ENCODE assay signal across 9 mouse cellular contexts in genomic region chr6:67269459-67269858, GRCm38 (mm10). TPM values are rescaled to one million over a fixed set of nuclear protein-coding genes. Genes with fewer than 3 reads are reported as not detected.
DNase-seq lines count a peak whose midpoint lies in the region; ATAC-seq and TF ChIP-seq lines count a peak whose summit lies in the region.
"Had no signal": no experiment of that assay in that cellular context is flagged by ENCODE, and none has a peak within 500 bp of the region (broad histone marks: within the 10 kb centered on the region; RNA-seq: fewer than 3 reads in every experiment).

No protein-coding gene starts in this region.

- peaks cover 0 to 17% of the 10 kb centered on the region in 2 experiments; a peak in 2 of 4 replicates for H3K4me1 ChIP-seq in heart, embryonic 14.5 days (ENCODE audit: control insufficient read depth in 2 of 2, insufficient read depth in 2 of 2, low read length in 2 of 2)
- no peaks in the 10 kb centered on the region; a peak in 1 of 4 replicates for H3K4me1 ChIP-seq in ES-E14 (ENCODE audit: control insufficient read depth in 2 of 2, insufficient read depth in 2 of 2, low read length in 2 of 2, poor library complexity in 1 of 2)
- peaks cover 17% of the 10 kb centered on the region for H3K4me1 ChIP-seq in hindbrain, embryonic 13.5 days (replicated peaks)

- no peak for DNase-seq in heart, postnatal 4 days
- DNase-seq in ES-E14 (ENCODE audit: low read depth, low spot score): no peak
- no peak for DNase-seq in gastrocnemius, postnatal 25 days
- DNase-seq in testis, postnatal 10 days (ENCODE audit: low spot score): no peak

- WGBS in heart, embryonic 14.5 days: 31% methylated on average over 2 of the region's 2 CpGs
- 55% methylated on average over 2 of the region's 2 CpGs for WGBS in hindbrain, embryonic 13.5 days

- H3K9me3 ChIP-seq in heart, embryonic 14.5 days (ENCODE audit: control insufficient read depth, low read length): no peaks in the 10 kb centered on the region
- H3K9me3 ChIP-seq in ES-E14 (ENCODE audit: control insufficient read depth, insufficient read depth, low read depth, low read length): no peaks in the 10 kb centered on the region
- H3K9me3 ChIP-seq in hindbrain, embryonic 13.5 days: no peaks in the 10 kb centered on the region

- no peak for ATAC-seq in heart, embryonic 14.5 days (ENCODE audit: insufficient number of reproducible peaks, insufficient read depth, low FRiP score, low read depth)
- ATAC-seq in hindbrain, embryonic 13.5 days (ENCODE audit: low FRiP score): no peak
- ATAC-seq in megakaryocyte-erythroid progenitor cell, adult 5-6 weeks (replicated peaks; ENCODE audit: low FRiP score, low TSS enrichment, poor library complexity, severe bottlenecking): peak; percentile 38
- ATAC-seq in monocyte, adult 5-6 weeks (replicated peaks; ENCODE audit: insufficient number of reproducible peaks, low FRiP score, low TSS enrichment, poor library complexity, severe bottlenecking): no peak
- ATAC-seq: Patski had no signal

- peaks cover 30% of the 10 kb centered on the region for H3K36me3 ChIP-seq in heart, embryonic 14.5 days (ENCODE audit: control insufficient read depth, insufficient read depth, low read length)
- peaks cover 18% of the 10 kb centered on the region for H3K36me3 ChIP-seq in ES-E14 (ENCODE audit: control insufficient read depth, insufficient read depth, low read length, poor library complexity, severe bottlenecking)
- H3K36me3 ChIP-seq in hindbrain, embryonic 13.5 days: peaks cover 15% of the 10 kb centered on the region

- in situ Hi-C loops in ES-E14 (cut with MboI; ENCODE audit: low sequenced_read_pairs in 2 of 2, unreplicated experiment in 2 of 2): no loop called here

- peak overlapping the region; percentile 100 for H3K9ac ChIP-seq in heart, embryonic 14.5 days (ENCODE audit: low read length)
- H3K9ac ChIP-seq in ES-E14 (ENCODE audit: insufficient read depth, low read depth, low read length, poor library complexity, severe bottlenecking): peak overlapping the region; percentile 42; the same call in 1 of the 2 replicates
- H3K9ac ChIP-seq in hindbrain, embryonic 13.5 days: no peak overlapping the region

- no peak overlapping the region for H3K27ac ChIP-seq in heart, embryonic 14.5 days (replicated peaks in 1 of 2; ENCODE audit: control insufficient read depth in 1 of 2, insufficient read depth in 1 of 2, low read depth in 2 of 2, low read length in 2 of 2)
- H3K27ac ChIP-seq in ES-E14 (ENCODE audit: insufficient read depth, low read depth, low read length, poor library complexity, severe bottlenecking): no peak overlapping the region
- H3K27ac ChIP-seq in hindbrain, embryonic 13.5 days: no peak overlapping the region

- peak overlapping the region in 1 of 2 experiments; percentile 100; a peak in 2 of 4 replicates for H3K4me3 ChIP-seq in heart, embryonic 14.5 days (ENCODE audit: control insufficient read depth in 1 of 2, insufficient read depth in 1 of 2, low read depth in 1 of 2, low read length in 2 of 2)
- H3K4me3 ChIP-seq in ES-E14 (ENCODE audit: insufficient read depth in 1 of 2, low read depth in 1 of 2, low read length in 2 of 2, poor library complexity in 1 of 2, severe bottlenecking in 1 of 2): peak overlapping the region; percentile 71 to 79
- H3K4me3 ChIP-seq in hindbrain, embryonic 13.5 days: peak overlapping the region; percentile 28

- peak overlapping the region; percentile 90 for H3K4me2 ChIP-seq in heart, embryonic 14.5 days (ENCODE audit: low read length)
- H3K4me2 ChIP-seq in hindbrain, embryonic 13.5 days: peak overlapping the region; percentile 74

- no peaks in the 10 kb centered on the region for H3K27me3 ChIP-seq in heart, embryonic 14.5 days (ENCODE audit: control insufficient read depth, insufficient read depth, low read length)
- H3K27me3 ChIP-seq in hindbrain, embryonic 13.5 days: 0 out of 2 replicates have a peak, but pooled peaks cover 3% of the 10 kb centered on the region
- H3K27me3 ChIP-seq: Patski had no signal

TF ChIP-seq in ES-E14, 5 proteins besides CTCF, POLR2A, EP300 and RAD21:
- TF ChIP-seq MAFK (IDR thresholded peaks at IDR 0.05; ENCODE audit: insufficient read depth, low read depth, low read length) (no peak), HCFC1 (IDR thresholded peaks at IDR 0.05; ENCODE audit: borderline replicate concordance, insufficient read depth, low read length) (no peak), ZNF384 (IDR thresholded peaks at IDR 0.05; ENCODE audit: low read depth, low read length) (no peak), CHD2 (IDR thresholded peaks at IDR 0.05; ENCODE audit: low read depth, low read length) (no peak), ZC3H11A (IDR thresholded peaks at IDR 0.05; ENCODE audit: borderline replicate concordance, low read depth, low read length) (no peak)

RNA-seq across cellular contexts. Expression of gene Serbp1, which starts 31.5 kb away (rescaled TPM):
- 361 and 372 TPM in 2 replicates for polyA plus RNA-seq in heart, embryonic 14.5 days (2014; fragmentation: Nextera tagmentation; extraction: Ambion mirVana)
- 100 to 1,000 TPM; 311 to 319 TPM for total RNA-seq in heart, postnatal 4 days (2021)
- 787 and 1,032 TPM in 2 replicates for total RNA-seq in ES-E14 (2012; rRNA removed)
- polyA plus RNA-seq in hindbrain, embryonic 13.5 days (2015; fragmentation: Nextera tagmentation; extraction: Ambion mirVana): 310 and 312 TPM in 2 replicates
- total RNA-seq in megakaryocyte-erythroid progenitor cell, adult 5-6 weeks (2014; fragmentation: Nextera tagmentation): 952 and 1,071 TPM in 2 replicates
- total RNA-seq in megakaryocyte-erythroid progenitor cell, adult 5-6 weeks (2017): 3,362 and 3,603 TPM in 2 replicates
- total RNA-seq in monocyte, adult 5-6 weeks (2017): 751 to 1,070 TPM (median 922 TPM) in 3 replicates
- 100 to 1,000 TPM; 265 to 268 TPM for total RNA-seq in gastrocnemius, postnatal 25 days (2021)
